Mouse (Mus musculus) kidney, embryonic 15.5 days (tissue): ENCODE results near the gene Dynlt1c. TPM values are rescaled to one million over a fixed set of nuclear protein-coding genes. Genes with fewer than 3 reads are reported as not detected.
A peak's percentile ranks its signal among the peaks of the same experiment; 100 is the strongest.
"Not testable (repeated sequence)": the region's sequence is repeated elsewhere in the genome, so short reads cannot be mapped to it uniquely, and the experiment has no call there.

Source experiments
- ATAC-seq: fragments of 200-750 bp; cut with Nextera tagmentation; replicated peaks from 2 replicates; pipeline ENCODE4 v1.8.0; 2017; ENCODE audit warnings: moderate TSS enrichment; ENCODE audit not compliant: low FRiP score
- H3K27ac ChIP-seq: fragments of 300-500 bp; sonication (generic); 2 replicates; pipeline ENCODE4 v1.5.1; 2015; ENCODE audit warnings: mild to moderate bottlenecking, inconsistent platforms
- H3K27me3 ChIP-seq: fragments of 300-500 bp; sonication (generic); 2 replicates; pipeline ENCODE4 v1.6.1; 2015; ENCODE audit warnings: inconsistent platforms
- H3K36me3 ChIP-seq: fragments of 300-500 bp; sonication (generic); 2 replicates; pipeline ENCODE4 v1.6.1; 2015; ENCODE audit warnings: inconsistent platforms
- H3K4me1 ChIP-seq: fragments of 300-500 bp; sonication (generic); 2 replicates; pipeline ENCODE4 v1.6.1; 2015; ENCODE audit warnings: inconsistent platforms
- H3K4me2 ChIP-seq: fragments of 300-500 bp; sonication (generic); 2 replicates; pipeline ENCODE4 v1.6.1; 2015; ENCODE audit warnings: moderate library complexity, mild to moderate bottlenecking, inconsistent platforms
- H3K4me3 ChIP-seq: fragments of 300-500 bp; sonication (generic); replicated peaks from 2 replicates; pipeline ENCODE4 v1.5.1; 2015; ENCODE audit warnings: mild to moderate bottlenecking, inconsistent platforms
- H3K9ac ChIP-seq: fragments of 300-500 bp; sonication (generic); 2 replicates; pipeline ENCODE4 v1.6.1; 2015; ENCODE audit warnings: mild to moderate bottlenecking, inconsistent platforms
- H3K9me3 ChIP-seq: fragments of 300-500 bp; sonication (generic); replicated peaks from 2 replicates; pipeline ENCODE4 v1.6.1; 2016; ENCODE audit warnings: inconsistent platforms
- WGBS: fragments of 180-500 bp; shearing (Covaris S2); methylation state at CpG from one replicate; pipeline ENCODE4 v1.1.7; 2015; ENCODE audit warnings: mixed read lengths; 5-methylcytosine and 5-hydroxymethylcytosine counted together
- polyA plus RNA-seq: library from polyadenylated mRNA; unstranded; fragments of >200 nt; fragmentation: Nextera tagmentation; extraction: Ambion mirVana; gene quantifications from 2 replicates; pipeline ENCODE4 v1.2.1, GENCODE M21; 2015

Gene Dynlt1c
- polyA plus RNA-seq, 1 experiment from 2014 or later: 46.3 TPM

DNA sequence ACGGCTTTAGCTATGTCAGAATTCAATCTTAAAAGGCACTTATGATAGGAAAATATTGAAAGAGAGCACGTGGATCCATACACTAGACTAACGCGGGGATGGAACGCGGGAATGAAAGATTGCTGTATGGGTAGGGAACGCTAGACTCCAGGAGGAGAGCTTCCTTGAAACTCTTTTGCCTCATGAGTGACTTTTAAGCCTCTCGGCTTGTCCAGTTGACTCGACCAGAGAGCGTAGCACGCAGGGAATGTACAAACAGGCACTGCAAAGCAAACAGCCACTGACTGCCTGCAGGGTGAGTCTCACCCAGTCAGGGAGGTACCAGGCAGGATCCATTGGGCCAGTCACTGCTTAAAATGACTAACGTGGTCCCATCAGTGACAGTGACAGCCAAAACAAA, 20.5 kb downstream of the Dynlt1c start:
- not testable (repeated sequence) for H3K36me3 ChIP-seq, H3K27me3 ChIP-seq, H3K4me2 ChIP-seq, H3K4me1 ChIP-seq, H3K27ac ChIP-seq, H3K4me3 ChIP-seq, H3K9me3 ChIP-seq, H3K9ac ChIP-seq, ATAC-seq
- 90% methylated on average over 11 of the region's 12 CpGs for WGBS

DNA sequence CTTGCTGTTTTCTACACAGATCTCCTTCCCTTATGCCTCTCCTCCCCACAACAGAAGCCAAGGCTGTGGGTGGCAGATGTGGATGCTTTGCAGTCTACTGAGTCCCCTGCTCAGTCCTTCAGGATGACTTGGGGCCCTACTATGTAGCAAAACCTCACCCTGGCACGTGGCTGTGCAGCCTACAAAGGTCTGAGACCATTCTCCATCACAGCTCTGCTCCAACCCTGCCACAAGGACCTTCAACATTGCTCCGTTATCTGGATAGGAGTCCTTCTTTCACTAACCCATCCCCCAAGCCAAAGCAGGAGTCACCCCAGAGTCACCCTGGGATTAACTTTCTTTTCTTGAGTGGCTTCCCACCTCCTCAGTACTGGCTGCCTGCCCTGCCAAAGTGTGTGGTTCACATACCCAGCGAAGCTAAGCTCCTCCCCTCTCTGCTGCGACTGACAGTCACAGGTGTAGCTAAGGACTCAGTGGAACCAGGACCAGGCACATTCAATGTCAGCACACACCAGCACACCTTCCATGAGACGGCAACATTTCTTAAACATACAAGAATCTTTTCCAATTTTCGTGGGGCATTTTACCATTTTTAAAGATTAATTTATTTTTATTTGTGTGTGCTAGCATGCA, 23.6 kb downstream of the Dynlt1c start:
- H3K4me3 ChIP-seq, H3K27ac ChIP-seq, H3K9me3 ChIP-seq, ATAC-seq, H3K9ac ChIP-seq, H3K4me1 ChIP-seq, H3K36me3 ChIP-seq, H3K4me2 ChIP-seq, H3K27me3 ChIP-seq: not testable (repeated sequence)
- WGBS: 43% methylated on average over 2 of the region's 6 CpGs

DNA sequence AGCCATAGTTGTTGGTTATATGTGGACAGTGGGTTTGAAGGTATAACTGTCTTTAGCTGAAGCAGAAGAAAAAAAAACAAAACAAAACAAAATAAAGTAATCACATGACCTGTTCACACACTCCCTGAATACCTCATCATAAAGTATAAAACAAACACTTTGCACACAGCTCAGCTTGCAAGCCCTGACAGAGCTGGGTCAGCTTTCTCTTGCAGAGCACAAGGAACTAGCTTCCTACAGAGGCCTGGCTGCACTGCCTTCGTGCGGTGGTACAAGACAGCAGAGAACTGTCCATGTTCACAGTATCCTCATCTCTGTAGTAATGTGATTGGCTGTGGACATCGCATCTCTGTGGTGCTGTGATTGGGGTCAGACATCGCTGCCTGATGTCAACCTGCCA, 28.9 kb downstream of the Dynlt1c start:
- ATAC-seq, H3K4me1 ChIP-seq: not testable (repeated sequence)
- WGBS: 85% methylated on average over 4 of the region's 4 CpGs

DNA sequence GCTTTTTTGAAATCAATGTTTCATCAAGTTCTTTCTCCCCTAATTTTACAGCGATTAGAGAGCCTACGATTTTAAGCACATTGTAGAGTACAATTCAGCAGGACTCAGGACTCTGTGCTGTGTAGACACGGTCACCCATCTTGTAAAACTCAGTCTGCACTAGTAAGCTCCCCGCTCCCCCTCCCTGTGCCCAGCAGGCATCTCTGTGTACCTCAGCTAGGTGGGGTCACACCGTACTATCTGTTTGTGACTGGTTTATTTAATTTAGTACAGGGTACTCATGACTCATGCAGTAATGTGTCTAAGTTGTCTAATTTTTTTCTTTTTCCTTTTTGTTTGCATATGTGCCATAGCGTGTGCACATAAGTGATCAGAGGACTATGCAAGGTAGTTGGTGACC, 31.4 kb downstream of the Dynlt1c start:
- 95% methylated on average over 6 of the region's 6 CpGs for WGBS
- not testable (repeated sequence) for H3K9me3 ChIP-seq, H3K4me3 ChIP-seq, H3K9ac ChIP-seq, H3K36me3 ChIP-seq, H3K4me2 ChIP-seq, H3K27me3 ChIP-seq, ATAC-seq, H3K4me1 ChIP-seq, H3K27ac ChIP-seq

More for the DNA sequence above, 28.9 kb downstream of the Dynlt1c start:
- not testable (repeated sequence) for H3K4me3 ChIP-seq, H3K4me2 ChIP-seq, H3K9me3 ChIP-seq, H3K36me3 ChIP-seq, H3K27ac ChIP-seq, H3K27me3 ChIP-seq, H3K9ac ChIP-seq

GRCm38 (mm10) chr17:6635781-6636180, 34.3 kb downstream of the Dynlt1c start:
- 94% methylated on average over 1 of the region's 4 CpGs for WGBS
- ATAC-seq: not testable (repeated sequence)

DNA sequence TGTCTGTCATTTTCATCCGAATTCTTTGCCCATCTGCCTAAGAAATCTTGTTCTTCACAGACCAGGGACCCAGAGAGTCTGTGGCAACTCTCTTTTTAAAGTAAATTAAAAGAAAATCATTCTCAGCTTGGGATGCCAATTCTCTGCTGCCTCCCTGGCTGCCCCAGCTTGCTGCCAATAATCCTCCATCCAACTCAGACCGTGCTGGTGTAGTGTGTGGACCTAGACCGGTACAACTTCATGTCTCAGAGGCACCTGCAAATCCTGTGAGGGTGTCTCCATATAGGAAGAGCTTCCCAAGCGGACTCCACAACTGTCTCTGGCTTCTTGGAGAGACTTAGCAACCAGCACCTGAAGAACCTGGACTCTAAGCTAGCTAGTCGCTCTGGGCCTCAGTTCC, 35.4 kb downstream of the Dynlt1c start:
- no peaks in the 10 kb centered on the region for H3K4me1 ChIP-seq
- H3K9ac ChIP-seq: no peak overlapping the region
- H3K27me3 ChIP-seq: no peaks in the 10 kb centered on the region
- no peak overlapping the region for H3K27ac ChIP-seq
- H3K4me2 ChIP-seq: no peak overlapping the region
- no peaks in the 10 kb centered on the region for H3K36me3 ChIP-seq
- ATAC-seq: no peak
- no peak overlapping the region for H3K4me3 ChIP-seq
- H3K9me3 ChIP-seq: 0 out of 2 replicates have a peak, but pooled peaks cover 3% of the 10 kb centered on the region
- WGBS: 84% methylated on average over 5 of the region's 5 CpGs

More at GRCm38 (mm10) chr17:6635781-6636180, 34.3 kb downstream of the Dynlt1c start:
- not testable (repeated sequence) for H3K36me3 ChIP-seq, H3K4me1 ChIP-seq, H3K9ac ChIP-seq, H3K9me3 ChIP-seq, H3K4me2 ChIP-seq, H3K4me3 ChIP-seq, H3K27me3 ChIP-seq, H3K27ac ChIP-seq

DNA sequence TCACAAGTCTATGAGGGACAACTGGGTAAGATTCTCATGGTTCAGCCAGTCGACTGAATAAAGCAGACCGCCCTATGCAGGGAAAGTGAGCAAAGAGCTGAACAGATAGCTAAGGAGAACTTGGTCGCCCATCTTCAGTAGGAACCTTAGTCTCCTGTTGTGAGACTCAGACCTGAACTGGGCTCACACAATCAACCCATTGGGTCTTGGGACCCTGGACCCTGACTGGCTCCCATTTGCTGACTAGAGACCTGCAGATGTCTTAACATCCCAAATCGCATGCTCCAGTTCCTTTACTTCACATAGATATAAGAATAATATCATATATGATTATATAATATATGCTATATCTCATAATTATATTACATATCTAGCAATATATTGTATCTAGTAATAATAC, 36.0 kb downstream of the Dynlt1c start:
- 98% methylated on average over 4 of the region's 4 CpGs for WGBS
- not testable (repeated sequence) for ATAC-seq, H3K36me3 ChIP-seq, H3K27me3 ChIP-seq, H3K27ac ChIP-seq, H3K4me1 ChIP-seq, H3K4me3 ChIP-seq, H3K4me2 ChIP-seq, H3K9ac ChIP-seq, H3K9me3 ChIP-seq

DNA sequence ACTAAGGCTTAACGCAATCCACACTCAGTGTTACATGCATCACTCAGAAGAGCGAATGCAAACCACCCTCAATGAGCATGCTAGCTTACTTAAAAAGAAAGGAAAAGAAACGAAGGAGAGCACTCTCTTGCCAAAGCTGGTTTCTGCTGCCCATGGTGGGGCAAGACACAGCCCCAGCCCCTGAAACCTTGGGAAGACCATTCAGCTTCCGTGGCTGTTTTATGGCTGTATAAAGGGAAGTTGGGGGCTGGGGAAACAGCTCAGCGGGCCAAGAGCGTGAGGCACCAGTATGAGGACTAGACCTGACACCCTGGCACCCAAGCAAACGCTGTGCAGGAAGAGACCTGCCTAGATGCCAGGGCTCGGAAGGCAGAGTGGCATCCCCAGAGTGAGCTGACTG, 37.0 kb downstream of the Dynlt1c start:
- H3K27me3 ChIP-seq, H3K4me3 ChIP-seq, H3K36me3 ChIP-seq, H3K9ac ChIP-seq, ATAC-seq, H3K27ac ChIP-seq, H3K4me1 ChIP-seq, H3K4me2 ChIP-seq, H3K9me3 ChIP-seq: not testable (repeated sequence)
- 83% methylated on average over 8 of the region's 8 CpGs for WGBS

- not testable (repeated sequence) for ATAC-seq, H3K9ac ChIP-seq, H3K4me1 ChIP-seq, H3K9me3 ChIP-seq, H3K27me3 ChIP-seq, H3K27ac ChIP-seq, H3K4me2 ChIP-seq, H3K36me3 ChIP-seq, H3K4me3 ChIP-seq
- WGBS: 95% methylated on average over 15 of the region's 21 CpGs
Measured at GRCm38 (mm10) chr17:6639486-6639885, 38.0 kb downstream of the Dynlt1c start.

DNA sequence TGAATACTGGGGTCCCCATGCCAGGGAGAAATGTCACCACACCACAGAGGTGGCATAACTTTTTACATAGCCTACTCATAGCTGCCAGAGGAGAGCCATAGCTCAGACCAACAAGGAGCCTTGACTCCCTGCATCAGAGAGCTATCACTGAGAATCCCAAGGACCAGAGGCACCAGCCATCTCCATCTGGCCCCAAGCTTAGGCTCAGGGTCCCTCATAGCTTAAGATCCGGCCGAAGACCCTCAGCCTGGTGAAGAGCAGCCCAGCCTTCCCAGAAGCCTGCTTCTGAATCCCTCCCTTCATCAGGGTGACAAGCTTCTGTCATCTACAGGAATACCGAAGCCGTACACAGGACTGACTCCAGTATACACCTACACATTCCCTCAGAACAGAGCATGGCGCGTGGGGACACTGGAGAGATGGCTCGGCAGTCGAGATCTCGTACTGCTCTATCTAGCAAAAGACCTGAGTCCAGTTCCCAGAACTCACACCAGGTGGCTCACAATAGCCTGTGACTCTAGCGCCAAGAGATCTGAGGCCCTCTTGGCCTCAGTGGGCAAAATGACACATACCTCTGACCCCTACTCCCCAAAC, 38.7 kb downstream of the Dynlt1c start:
- 91% methylated on average over 10 of the region's 10 CpGs for WGBS
- H3K4me3 ChIP-seq, H3K36me3 ChIP-seq, H3K4me1 ChIP-seq, H3K27ac ChIP-seq, H3K27me3 ChIP-seq, H3K9ac ChIP-seq, ATAC-seq, H3K9me3 ChIP-seq, H3K4me2 ChIP-seq: not testable (repeated sequence)

- not testable (repeated sequence) for H3K9me3 ChIP-seq, H3K27me3 ChIP-seq, H3K4me2 ChIP-seq, H3K9ac ChIP-seq, H3K36me3 ChIP-seq, H3K27ac ChIP-seq, H3K4me1 ChIP-seq, H3K4me3 ChIP-seq
- WGBS: 70% methylated on average over 14 of the region's 14 CpGs
- ATAC-seq: peak; percentile 60; the same call in 1 of the 2 replicates
Measured at GRCm38 (mm10) chr17:6640771-6641429, 39.4 kb downstream of the Dynlt1c start.

DNA sequence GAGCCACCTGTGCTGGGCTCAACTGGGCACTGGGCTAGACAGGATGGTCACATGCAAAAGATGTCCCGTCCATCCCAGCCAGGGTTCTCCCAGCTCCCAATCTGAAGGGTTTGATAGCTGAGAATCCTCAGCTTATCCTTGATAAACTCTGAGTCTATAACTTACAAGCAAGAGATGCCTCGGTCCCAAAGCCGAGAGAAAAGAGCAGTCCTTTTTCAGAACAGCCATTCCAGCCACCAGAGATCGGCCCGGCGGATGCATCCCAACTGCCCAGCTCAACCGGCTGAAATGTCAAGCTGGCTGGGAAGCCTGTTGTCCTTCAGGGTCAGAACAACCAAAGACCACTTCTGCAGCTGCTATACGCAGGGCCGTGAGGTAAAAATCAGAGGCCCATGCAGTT, 42.7 kb downstream of the Dynlt1c start:
- not testable (repeated sequence) for H3K27ac ChIP-seq, ATAC-seq, H3K27me3 ChIP-seq, H3K4me3 ChIP-seq, H3K36me3 ChIP-seq, H3K9me3 ChIP-seq, H3K4me1 ChIP-seq, H3K4me2 ChIP-seq, H3K9ac ChIP-seq
- whole genome bisulfite sequencing: 87% methylated on average over 9 of the region's 9 CpGs
